Mouse (Mus musculus) limb, embryonic 13.5 days (tissue): ENCODE measurements around the gene Syf2. TPM values are rescaled to one million over a fixed set of nuclear protein-coding genes. Genes with fewer than 3 reads are reported as not detected.
A peak's percentile ranks its signal among the peaks of the same experiment; 100 is the strongest.
"Not testable (repeated sequence)": the region's sequence is repeated elsewhere in the genome, so short reads cannot be mapped to it uniquely, and the experiment has no call there.

Experiments used
- ATAC-seq: fragments of 200-750 bp; cut with Nextera tagmentation; 2 replicates; pipeline ENCODE4 v1.8.0; 2017; ENCODE audit warnings: low read depth, moderate number of reproducible peaks, moderate TSS enrichment; ENCODE audit not compliant: low FRiP score
- H3K27ac ChIP-seq: fragments of 300-500 bp; sonication (generic); 2 replicates; pipeline ENCODE4 v1.5.1; 2015; ENCODE audit warnings: inconsistent platforms, mild to moderate bottlenecking, moderate library complexity
- H3K27me3 ChIP-seq: fragments of 300-500 bp; sonication (generic); 2 replicates; pipeline ENCODE4 v1.6.1; 2015; ENCODE audit warnings: mild to moderate bottlenecking, inconsistent platforms
- H3K36me3 ChIP-seq: fragments of 300-500 bp; sonication (generic); 2 replicates; pipeline ENCODE4 v1.6.1; 2015; ENCODE audit warnings: inconsistent platforms, mild to moderate bottlenecking, moderate library complexity
- H3K4me1 ChIP-seq: fragments of 300-500 bp; sonication (generic); 2 replicates; pipeline ENCODE4 v1.6.1; 2015; ENCODE audit warnings: inconsistent platforms
- H3K4me2 ChIP-seq: fragments of 300-500 bp; sonication (generic); replicated peaks from 2 replicates; pipeline ENCODE4 v1.6.1; 2015; ENCODE audit warnings: inconsistent platforms, mild to moderate bottlenecking, moderate library complexity
- H3K4me3 ChIP-seq: fragments of 300-500 bp; sonication (generic); 2 replicates; pipeline ENCODE4 v1.5.1; 2015; ENCODE audit warnings: moderate library complexity, mild to moderate bottlenecking, inconsistent platforms
- H3K9ac ChIP-seq: fragments of 300-500 bp; sonication (generic); 2 replicates; pipeline ENCODE4 v1.6.1; 2015; ENCODE audit warnings: mild to moderate bottlenecking, inconsistent platforms
- H3K9me3 ChIP-seq: fragments of 300-500 bp; sonication (generic); 2 replicates; pipeline ENCODE4 v1.6.1; 2016; ENCODE audit warnings: inconsistent platforms
- WGBS: fragments of 180-500 bp; shearing (Covaris S2); methylation state at CpG from one replicate; pipeline ENCODE4 v1.1.7; 2015; 5-methylcytosine and 5-hydroxymethylcytosine counted together
- polyA plus RNA-seq: library from polyadenylated mRNA; unstranded; fragments of >200 nt; fragmentation: Nextera tagmentation; extraction: Ambion mirVana; gene quantifications from 2 replicates; pipeline ENCODE4 v1.2.1, GENCODE M21; 2015

The Syf2 gene
- 73.4 and 75.5 TPM in 2 replicates for polyA plus RNA-seq

GRCm38 (mm10) chr4:134930684-134931481 is at the start of gene Syf2:
Syf2 (plus strand) TSS chr4:134930898.
- Histone ChIP-seq H3K9ac (peak within 1 kb of the TSS; percentile 82), H3K27ac (peak within 1 kb of the TSS; percentile 55), H3K4me2 (peak within 1 kb of the TSS; percentile 91), H3K4me1 (peaks cover 19% of the 10 kb centered on the region), H3K27me3 (no peaks in the 10 kb centered on the region), H3K9me3 (no peaks in the 10 kb centered on the region), H3K36me3 (peaks cover 65% of the 10 kb centered on the region), H3K4me3 (peak within 1 kb of the TSS; percentile 98)
- WGBS, result under 1% methylated on average over 68 of the region's 68 CpGs
- peak; percentile 97 for ATAC-seq

GRCm38 (mm10) chr4:134883266-134883665 is 47.4 kb upstream of the Syf2 start:
- WGBS, result 26% methylated on average over 7 of the region's 7 CpGs
- Histone ChIP-seq H3K4me3 (no peak overlapping the region), H3K27ac (no peak overlapping the region), H3K9me3 (no peaks in the 10 kb centered on the region), H3K27me3 (no peaks in the 10 kb centered on the region), H3K9ac (no peak overlapping the region), H3K4me1 (peaks cover 9% of the 10 kb centered on the region; the same call in 1 of the 2 replicates), H3K36me3 (no peaks in the 10 kb centered on the region), H3K4me2 (no peak overlapping the region)
- no peak for ATAC-seq

GRCm38 (mm10) chr4:134883808-134884207 is 46.9 kb upstream of the Syf2 start:
- H3K4me1 ChIP-seq, result peaks cover 9% of the 10 kb centered on the region; the same call in 1 of the 2 replicates
- 83% methylated on average over 10 of the region's 10 CpGs for WGBS
- no peak overlapping the region for H3K4me3 ChIP-seq
- no peaks in the 10 kb centered on the region for H3K9me3 ChIP-seq
- no peaks in the 10 kb centered on the region for H3K27me3 ChIP-seq
- H3K36me3 ChIP-seq, result no peaks in the 10 kb centered on the region
- no peak overlapping the region for H3K27ac ChIP-seq
- H3K4me2 ChIP-seq, result no peak overlapping the region
- no peak for ATAC-seq
- no peak overlapping the region for H3K9ac ChIP-seq

GRCm38 (mm10) chr4:134884364-134884763 is 46.3 kb upstream of the Syf2 start:
- Histone ChIP-seq H3K9me3 (no peaks in the 10 kb centered on the region), H3K27ac (no peak overlapping the region), H3K4me1 (peaks cover 7% of the 10 kb centered on the region; the same call in 1 of the 2 replicates), H3K4me2 (no peak overlapping the region), H3K4me3 (no peak overlapping the region), H3K9ac (no peak overlapping the region), H3K27me3 (no peaks in the 10 kb centered on the region), H3K36me3 (no peaks in the 10 kb centered on the region)
- WGBS, result 84% methylated on average over 4 of the region's 4 CpGs
- ATAC-seq, result no peak

- Histone ChIP-seq H3K9ac (no peak overlapping the region), H3K27me3 (no peaks in the 10 kb centered on the region), H3K27ac (no peak overlapping the region), H3K9me3 (no peaks in the 10 kb centered on the region), H3K4me3 (no peak overlapping the region), H3K36me3 (peaks cover 27% of the 10 kb centered on the region), H3K4me2 (no peak overlapping the region), H3K4me1 (no peaks in the 10 kb centered on the region)
- WGBS, result 82% methylated on average over 6 of the region's 6 CpGs
- ATAC-seq, result no peak
Observed at GRCm38 (mm10) chr4:134892096-134892495, 38.6 kb upstream of the Syf2 start.

GRCm38 (mm10) chr4:134897256-134897655 is 33.4 kb upstream of the Syf2 start:
- ATAC-seq, result no peak
- no peaks in the 10 kb centered on the region for H3K9me3 ChIP-seq
- no peak overlapping the region for H3K27ac ChIP-seq
- H3K27me3 ChIP-seq, result no peaks in the 10 kb centered on the region
- no peaks in the 10 kb centered on the region for H3K4me1 ChIP-seq
- no peak overlapping the region for H3K9ac ChIP-seq
- peaks cover 76% of the 10 kb centered on the region for H3K36me3 ChIP-seq
- WGBS, result 94% methylated on average over 6 of the region's 6 CpGs
- H3K4me2 ChIP-seq, result no peak overlapping the region
- H3K4me3 ChIP-seq, result no peak overlapping the region

GRCm38 (mm10) chr4:134901126-134901525 is 29.6 kb upstream of the Syf2 start:
- Histone ChIP-seq H3K36me3 (peaks cover 98% of the 10 kb centered on the region), H3K9me3 (no peaks in the 10 kb centered on the region), H3K4me1 (no peaks in the 10 kb centered on the region), H3K9ac (no peak overlapping the region), H3K27ac (no peak overlapping the region), H3K4me3 (no peak overlapping the region), H3K27me3 (no peaks in the 10 kb centered on the region), H3K4me2 (no peak overlapping the region)
- ATAC-seq, result no peak
- 91% methylated on average over 8 of the region's 8 CpGs for WGBS

- Histone ChIP-seq H3K9me3 (no peaks in the 10 kb centered on the region), H3K4me2 (no peak overlapping the region), H3K4me3 (no peak overlapping the region), H3K36me3 (peaks cover 100% of the 10 kb centered on the region), H3K4me1 (no peaks in the 10 kb centered on the region), H3K27me3 (no peaks in the 10 kb centered on the region), H3K9ac (no peak overlapping the region), H3K27ac (no peak overlapping the region)
- WGBS, result 84% methylated on average over 7 of the region's 7 CpGs
- ATAC-seq, result no peak
Observed at GRCm38 (mm10) chr4:134903046-134903445, 27.7 kb upstream of the Syf2 start.

GRCm38 (mm10) chr4:134911406-134911805 is 19.3 kb upstream of the Syf2 start:
- 92% methylated on average over 7 of the region's 8 CpGs for WGBS
- not testable (repeated sequence) for H3K4me2 ChIP-seq, H3K4me3 ChIP-seq, H3K27me3 ChIP-seq, H3K9ac ChIP-seq, ATAC-seq, H3K9me3 ChIP-seq, H3K27ac ChIP-seq
- Histone ChIP-seq H3K4me1 (peaks cover 18% of the 10 kb centered on the region), H3K36me3 (peaks cover 53% of the 10 kb centered on the region)

- peak overlapping the region; percentile 96 for H3K4me3 ChIP-seq
- ATAC-seq, result no peak
- H3K27me3 ChIP-seq, result no peaks in the 10 kb centered on the region
- no peak overlapping the region for H3K9ac ChIP-seq
- peak overlapping the region; percentile 79 for H3K4me2 ChIP-seq
- H3K27ac ChIP-seq, result no peak overlapping the region
- H3K36me3 ChIP-seq, result peaks cover 33% of the 10 kb centered on the region
- no peaks in the 10 kb centered on the region for H3K9me3 ChIP-seq
- H3K4me1 ChIP-seq, result peaks cover 18% of the 10 kb centered on the region
- WGBS, result 31% methylated on average over 3 of the region's 3 CpGs
Observed at GRCm38 (mm10) chr4:134913413-134913812, 17.3 kb upstream of the Syf2 start.

GRCm38 (mm10) chr4:134914122-134914863 is 16.4 kb upstream of the Syf2 start:
- under 1% methylated on average over 42 of the region's 43 CpGs for WGBS
- H3K9me3 ChIP-seq, result no peaks in the 10 kb centered on the region
- H3K4me1 ChIP-seq, result peaks cover 18% of the 10 kb centered on the region
- H3K9ac ChIP-seq, result peak overlapping the region; percentile 94
- H3K4me3 ChIP-seq, result peak overlapping the region; percentile 96
- H3K36me3 ChIP-seq, result peaks cover 24% of the 10 kb centered on the region
- peak; percentile 70 for ATAC-seq
- peak overlapping the region; percentile 79 for H3K4me2 ChIP-seq
- peak overlapping the region; percentile 88 for H3K27ac ChIP-seq
- H3K27me3 ChIP-seq, result no peaks in the 10 kb centered on the region

GRCm38 (mm10) chr4:134914864-134915209 is 15.9 kb upstream of the Syf2 start, which contains the start of gene Tmem50a:
Tmem50a (minus strand) TSS chr4:134915024.
- under 1% methylated on average over 25 of the region's 25 CpGs for WGBS

More at GRCm38 (mm10) chr4:134914864-134915209, 15.9 kb upstream of the Syf2 start, which contains the start of gene Tmem50a:
- peak; percentile 93 for ATAC-seq
- Histone ChIP-seq H3K4me3 (peak within 1 kb of the TSS; percentile 96), H3K36me3 (peaks cover 21% of the 10 kb centered on the region), H3K4me1 (peaks cover 18% of the 10 kb centered on the region), H3K27ac (peak within 1 kb of the TSS; percentile 88), H3K27me3 (no peaks in the 10 kb centered on the region), H3K9ac (peak within 1 kb of the TSS; percentile 94), H3K9me3 (no peaks in the 10 kb centered on the region), H3K4me2 (peak within 1 kb of the TSS; percentile 79)
